Mouse (Mus musculus) midbrain, embryonic 15.5 days (tissue): ENCODE results near the gene Dctn2. TPM values are rescaled to one million over a fixed set of nuclear protein-coding genes. Genes with fewer than 3 reads are reported as not detected.

Experiments
- ATAC-seq: fragments of 200-750 bp; cut with Nextera tagmentation; replicated peaks from 2 replicates; pipeline ENCODE4 v1.8.0; 2017; ENCODE audit warnings: moderate TSS enrichment
- H3K27ac ChIP-seq: fragments of 300-500 bp; sonication (generic); 2 replicates; pipeline ENCODE4 v1.5.1; 2015; ENCODE audit warnings: mild to moderate bottlenecking, inconsistent platforms
- H3K27me3 ChIP-seq: fragments of 300-500 bp; sonication (generic); replicated peaks from 2 replicates; pipeline ENCODE4 v1.6.1; 2015; ENCODE audit warnings: inconsistent platforms
- H3K36me3 ChIP-seq: fragments of 300-500 bp; sonication (generic); replicated peaks from 2 replicates; pipeline ENCODE4 v1.6.1; 2015; ENCODE audit warnings: inconsistent platforms
- H3K4me1 ChIP-seq: fragments of 300-500 bp; sonication (generic); 2 replicates; pipeline ENCODE4 v1.6.1; 2015; ENCODE audit warnings: inconsistent platforms
- H3K4me2 ChIP-seq: fragments of 300-500 bp; sonication (generic); 2 replicates; pipeline ENCODE4 v1.6.1; 2015; ENCODE audit warnings: inconsistent platforms, mild to moderate bottlenecking, moderate library complexity
- H3K4me3 ChIP-seq: fragments of 300-500 bp; sonication (generic); 2 replicates; pipeline ENCODE4 v1.5.1; 2015; ENCODE audit warnings: mild to moderate bottlenecking, inconsistent platforms
- H3K9ac ChIP-seq: fragments of 300-500 bp; sonication (generic); 2 replicates; pipeline ENCODE4 v1.6.1; 2015; ENCODE audit warnings: mild to moderate bottlenecking, inconsistent platforms
- H3K9me3 ChIP-seq: fragments of 300-500 bp; sonication (generic); 2 replicates; pipeline ENCODE4 v1.6.1; 2016; ENCODE audit warnings: inconsistent platforms
- WGBS: fragments of 180-500 bp; shearing (Covaris S2); methylation state at CpG from one replicate; pipeline ENCODE4 v1.1.7; 2015; ENCODE audit warnings: mixed read lengths; 5-methylcytosine and 5-hydroxymethylcytosine counted together
- polyA plus RNA-seq: library from polyadenylated mRNA; unstranded; fragments of >200 nt; fragmentation: Nextera tagmentation; extraction: Ambion mirVana; gene quantifications from 2 replicates; pipeline ENCODE4 v1.2.1, GENCODE M21; 2015

The Dctn2 gene
- polyA plus RNA-seq = 355 and 362 TPM in 2 replicates

GRCm38 (mm10) chr10:127266112-127267091 is at the start of gene Dctn2:
Gene Dctn2, plus strand, starts transcription at chr10:127266368.
- ATAC-seq = peak; percentile 95
- H3K4me2 ChIP-seq = peak within 1 kb of the TSS; percentile 63
- 1% methylated on average over 70 of the region's 70 CpGs for WGBS

GRCm38 (mm10) chr10:127216456-127216855 is 49.7 kb upstream of the Dctn2 start:
- 91% methylated on average over 11 of the region's 11 CpGs for WGBS
- Histone ChIP-seq H3K27ac (no peak overlapping the region), H3K4me1 (0 out of 2 replicates have a peak, but pooled peaks cover 3% of the 10 kb centered on the region), H3K27me3 (no peaks in the 10 kb centered on the region), H3K36me3 (no peaks in the 10 kb centered on the region), H3K9ac (no peak overlapping the region), H3K4me2 (no peak overlapping the region), H3K9me3 (no peaks in the 10 kb centered on the region), H3K4me3 (no peak overlapping the region)
- no peak for ATAC-seq

More at GRCm38 (mm10) chr10:127266112-127267091, at the start of gene Dctn2:
- H3K36me3 ChIP-seq = peaks cover 6% of the 10 kb centered on the region; the same call in 1 of the 2 replicates
- H3K4me3 ChIP-seq = peak within 1 kb of the TSS; percentile 92
- peaks cover 44% of the 10 kb centered on the region for H3K4me1 ChIP-seq
- peak within 1 kb of the TSS; percentile 100 for H3K9ac ChIP-seq
- no peaks in the 10 kb centered on the region for H3K9me3 ChIP-seq
- no peaks in the 10 kb centered on the region for H3K27me3 ChIP-seq
- H3K27ac ChIP-seq = peak within 1 kb of the TSS; percentile 93

- Histone ChIP-seq H3K27me3 (no peaks in the 10 kb centered on the region), H3K4me2 (no peak overlapping the region), H3K36me3 (no peaks in the 10 kb centered on the region), H3K4me1 (no peaks in the 10 kb centered on the region), H3K9me3 (no peaks in the 10 kb centered on the region), H3K27ac (no peak overlapping the region), H3K9ac (no peak overlapping the region), H3K4me3 (no peak overlapping the region)
- no peak for ATAC-seq
These were observed 49.0 kb upstream of the Dctn2 start for GRCm38 (mm10) chr10:127217177-127217576.

- WGBS = 97% methylated on average over 2 of the region's 2 CpGs
- no peaks in the 10 kb centered on the region for H3K36me3 ChIP-seq
- no peak overlapping the region for H3K27ac ChIP-seq
- H3K9me3 ChIP-seq = no peaks in the 10 kb centered on the region
- no peak overlapping the region for H3K9ac ChIP-seq
- H3K4me1 ChIP-seq = no peaks in the 10 kb centered on the region
- H3K27me3 ChIP-seq = no peaks in the 10 kb centered on the region
- H3K4me2 ChIP-seq = no peak overlapping the region
- ATAC-seq = no peak
- H3K4me3 ChIP-seq = no peak overlapping the region
These were observed 47.8 kb upstream of the Dctn2 start for GRCm38 (mm10) chr10:127218339-127218738.

GRCm38 (mm10) chr10:127225213-127225612 is 41.0 kb upstream of the Dctn2 start:
- Histone ChIP-seq H3K9ac (no peak overlapping the region), H3K4me2 (no peak overlapping the region), H3K36me3 (peaks cover 31% of the 10 kb centered on the region), H3K27ac (no peak overlapping the region), H3K4me1 (no peaks in the 10 kb centered on the region), H3K27me3 (no peaks in the 10 kb centered on the region), H3K4me3 (no peak overlapping the region), H3K9me3 (no peaks in the 10 kb centered on the region)
- WGBS = 21% methylated on average over 6 of the region's 6 CpGs
- ATAC-seq = no peak

- 34% methylated on average over 10 of the region's 10 CpGs for WGBS
- H3K27me3 ChIP-seq = no peaks in the 10 kb centered on the region
- no peak overlapping the region for H3K9ac ChIP-seq
These were observed 40.4 kb upstream of the Dctn2 start for GRCm38 (mm10) chr10:127225732-127226131.

GRCm38 (mm10) chr10:127226318-127226895 is 39.8 kb upstream of the Dctn2 start:
- Histone ChIP-seq H3K27ac (0 out of 2 replicates have a peak overlapping the region, but pooled peaks have one; percentile 15), H3K4me1 (no peaks in the 10 kb centered on the region), H3K27me3 (no peaks in the 10 kb centered on the region), H3K4me2 (no peak overlapping the region), H3K36me3 (peaks cover 41% of the 10 kb centered on the region), H3K4me3 (no peak overlapping the region), H3K9ac (no peak overlapping the region), H3K9me3 (no peaks in the 10 kb centered on the region)
- ATAC-seq = no peak
- 70% methylated on average over 8 of the region's 8 CpGs for WGBS

More at GRCm38 (mm10) chr10:127225732-127226131, 40.4 kb upstream of the Dctn2 start:
- no peak overlapping the region for H3K4me3 ChIP-seq
- H3K36me3 ChIP-seq = peaks cover 36% of the 10 kb centered on the region
- no peak for ATAC-seq
- H3K27ac ChIP-seq = no peak overlapping the region
- H3K4me2 ChIP-seq = no peak overlapping the region
- no peaks in the 10 kb centered on the region for H3K4me1 ChIP-seq
- no peaks in the 10 kb centered on the region for H3K9me3 ChIP-seq

- H3K27ac ChIP-seq = no peak overlapping the region
- no peaks in the 10 kb centered on the region for H3K4me1 ChIP-seq
- no peak overlapping the region for H3K4me2 ChIP-seq
- H3K9me3 ChIP-seq = no peaks in the 10 kb centered on the region
- ATAC-seq = no peak
- no peaks in the 10 kb centered on the region for H3K27me3 ChIP-seq
- H3K36me3 ChIP-seq = peaks cover 47% of the 10 kb centered on the region
- no peak overlapping the region for H3K9ac ChIP-seq
- H3K4me3 ChIP-seq = no peak overlapping the region
- WGBS = 93% methylated on average over 8 of the region's 8 CpGs
These were observed 39.0 kb upstream of the Dctn2 start for GRCm38 (mm10) chr10:127227163-127227562.

- Histone ChIP-seq H3K4me2 (no peak overlapping the region), H3K4me3 (no peak overlapping the region), H3K27ac (no peak overlapping the region), H3K36me3 (peaks cover 58% of the 10 kb centered on the region), H3K9ac (no peak overlapping the region), H3K9me3 (no peaks in the 10 kb centered on the region), H3K4me1 (no peaks in the 10 kb centered on the region), H3K27me3 (no peaks in the 10 kb centered on the region)
- 24% methylated on average over 4 of the region's 4 CpGs for WGBS
- ATAC-seq = peak; percentile 45
These were observed 37.3 kb upstream of the Dctn2 start for GRCm38 (mm10) chr10:127228897-127229296.

- Histone ChIP-seq H3K9ac (no peak overlapping the region), H3K36me3 (peaks cover 63% of the 10 kb centered on the region), H3K9me3 (no peaks in the 10 kb centered on the region), H3K4me1 (no peaks in the 10 kb centered on the region), H3K4me2 (no peak overlapping the region), H3K27ac (no peak overlapping the region), H3K4me3 (no peak overlapping the region), H3K27me3 (no peaks in the 10 kb centered on the region)
- ATAC-seq = no peak
- WGBS = 87% methylated on average over 12 of the region's 12 CpGs
These were observed 35.5 kb upstream of the Dctn2 start for GRCm38 (mm10) chr10:127230693-127231092.

- 84% methylated on average over 14 of the region's 14 CpGs for WGBS
These were observed 34.4 kb upstream of the Dctn2 start for GRCm38 (mm10) chr10:127231741-127232140.

GRCm38 (mm10) chr10:127233141-127233540 is 33.0 kb upstream of the Dctn2 start:
- no peaks in the 10 kb centered on the region for H3K9me3 ChIP-seq
- H3K4me2 ChIP-seq = no peak overlapping the region
- ATAC-seq = no peak
- 83% methylated on average over 9 of the region's 9 CpGs for WGBS
- peaks cover 67% of the 10 kb centered on the region for H3K36me3 ChIP-seq
- no peaks in the 10 kb centered on the region for H3K27me3 ChIP-seq
- no peak overlapping the region for H3K9ac ChIP-seq
- no peak overlapping the region for H3K27ac ChIP-seq
- no peak overlapping the region for H3K4me3 ChIP-seq
- no peaks in the 10 kb centered on the region for H3K4me1 ChIP-seq

More at GRCm38 (mm10) chr10:127231741-127232140, 34.4 kb upstream of the Dctn2 start:
- Histone ChIP-seq H3K4me1 (no peaks in the 10 kb centered on the region), H3K36me3 (peaks cover 68% of the 10 kb centered on the region), H3K27ac (no peak overlapping the region), H3K27me3 (no peaks in the 10 kb centered on the region), H3K4me3 (no peak overlapping the region), H3K9ac (no peak overlapping the region), H3K4me2 (no peak overlapping the region), H3K9me3 (no peaks in the 10 kb centered on the region)
- ATAC-seq = no peak
